Mouse (Mus musculus): ENCODE measurements around the gene Rab30. TPM values are rescaled to one million over a fixed set of nuclear protein-coding genes. Genes with fewer than 3 reads are reported as not detected.

The Rab30 gene
- polyA plus RNA-seq, 2 experiments = 12.6 to 22.7 TPM

GRCm38 (mm10) chr7:92742774-92743173 lies 1.4 kb downstream of the Rab30 start:
- Histone ChIP-seq H3K36me3 (ENCODE audit: control insufficient read depth, insufficient read depth, low read length) (peaks cover 12% of the 10 kb centered on the region), H3K9me3 (ENCODE audit: control insufficient read depth, low read length) (no peaks in the 10 kb centered on the region), H3K9ac (ENCODE audit: low read depth, low read length, severe bottlenecking) (peak overlapping the region; percentile 60), H3K4me1 (ENCODE audit: control insufficient read depth, insufficient read depth, low read length) (peaks cover 22% of the 10 kb centered on the region), H3K27me3 (ENCODE audit: control insufficient read depth, insufficient read depth, low read length) (no peaks in the 10 kb centered on the region), H3K4me2 (replicated peaks; ENCODE audit: low read depth, low read length, severe bottlenecking) (peak overlapping the region; percentile 78), H3K27ac (replicated peaks; ENCODE audit: low read depth, low read length) (no peak overlapping the region), H3K4me3 (replicated peaks; ENCODE audit: low read length) (peak overlapping the region; percentile 61)
- DNase-seq (ENCODE audit: low spot score) = peak; percentile 45
- no peak for ATAC-seq (ENCODE audit: low FRiP score, low read depth)
- TF ChIP-seq POLR2A (IDR thresholded peaks at IDR 0.05; ENCODE audit: borderline replicate concordance, extremely low read depth, insufficient read depth, insufficient read length) = no peak
- 2% methylated on average over 6 of the region's 6 CpGs for whole genome bisulfite sequencing

GRCm38 (mm10) chr7:92743325-92743724 lies 1.9 kb downstream of the Rab30 start:
- WGBS = 8% methylated on average over 6 of the region's 6 CpGs
- H3K9ac ChIP-seq (ENCODE audit: low read depth, low read length, severe bottlenecking) = 0 out of 2 replicates have a peak overlapping the region, but pooled peaks have one; percentile 60
- no peak for ATAC-seq (ENCODE audit: low FRiP score, low read depth)
- no peaks in the 10 kb centered on the region for H3K9me3 ChIP-seq (ENCODE audit: control insufficient read depth, low read length)
- H3K4me2 ChIP-seq (replicated peaks; ENCODE audit: low read depth, low read length, severe bottlenecking) = peak overlapping the region; percentile 78
- peak overlapping the region; percentile 61 for H3K4me3 ChIP-seq (replicated peaks; ENCODE audit: low read length)
- peaks cover 8% of the 10 kb centered on the region; the same call in 1 of the 2 replicates for H3K36me3 ChIP-seq (ENCODE audit: control insufficient read depth, insufficient read depth, low read length)
- peaks cover 22% of the 10 kb centered on the region for H3K4me1 ChIP-seq (ENCODE audit: control insufficient read depth, insufficient read depth, low read length)
- TF ChIP-seq POLR2A (IDR thresholded peaks at IDR 0.05; ENCODE audit: borderline replicate concordance, extremely low read depth, insufficient read depth, insufficient read length) = no peak
- no peak overlapping the region for H3K27ac ChIP-seq (replicated peaks; ENCODE audit: low read depth, low read length)
- H3K27me3 ChIP-seq (ENCODE audit: control insufficient read depth, insufficient read depth, low read length) = no peaks in the 10 kb centered on the region
- no peak for DNase-seq (ENCODE audit: low spot score)

GRCm38 (mm10) chr7:92750395-92750794 lies 9.0 kb downstream of the Rab30 start:
- H3K4me3 ChIP-seq (replicated peaks; ENCODE audit: low read length) = no peak overlapping the region

GRCm38 (mm10) chr7:92758067-92758466 lies 16.7 kb downstream of the Rab30 start:
- no peak for DNase-seq (ENCODE audit: low spot score)
- no peak overlapping the region for H3K9ac ChIP-seq (ENCODE audit: low read depth, low read length, severe bottlenecking)
- no peak overlapping the region for H3K4me2 ChIP-seq (replicated peaks; ENCODE audit: low read depth, low read length, severe bottlenecking)
- no peaks in the 10 kb centered on the region for H3K9me3 ChIP-seq (ENCODE audit: control insufficient read depth, low read length)
- no peaks in the 10 kb centered on the region for H3K27me3 ChIP-seq (ENCODE audit: control insufficient read depth, insufficient read depth, low read length)
- ATAC-seq (ENCODE audit: low FRiP score, low read depth) = no peak
- H3K4me1 ChIP-seq (ENCODE audit: control insufficient read depth, insufficient read depth, low read length) = 0 out of 2 replicates have a peak, but pooled peaks cover 2% of the 10 kb centered on the region
- TF ChIP-seq POLR2A (IDR thresholded peaks at IDR 0.05; ENCODE audit: borderline replicate concordance, extremely low read depth, insufficient read depth, insufficient read length) = no peak
- H3K27ac ChIP-seq (replicated peaks; ENCODE audit: low read depth, low read length) = no peak overlapping the region
- no peaks in the 10 kb centered on the region for H3K36me3 ChIP-seq (ENCODE audit: control insufficient read depth, insufficient read depth, low read length)
- no peak overlapping the region for H3K4me3 ChIP-seq (replicated peaks; ENCODE audit: low read length)
- WGBS = 75% methylated on average over 5 of the region's 5 CpGs

More at GRCm38 (mm10) chr7:92750395-92750794, 9.0 kb downstream of the Rab30 start:
- Histone ChIP-seq H3K27me3 (ENCODE audit: control insufficient read depth, insufficient read depth, low read length) (no peaks in the 10 kb centered on the region), H3K36me3 (ENCODE audit: control insufficient read depth, insufficient read depth, low read length) (no peaks in the 10 kb centered on the region), H3K27ac (replicated peaks; ENCODE audit: low read depth, low read length) (no peak overlapping the region), H3K4me2 (replicated peaks; ENCODE audit: low read depth, low read length, severe bottlenecking) (no peak overlapping the region), H3K9ac (ENCODE audit: low read depth, low read length, severe bottlenecking) (no peak overlapping the region), H3K4me1 (ENCODE audit: control insufficient read depth, insufficient read depth, low read length) (no peaks in the 10 kb centered on the region), H3K9me3 (ENCODE audit: control insufficient read depth, low read length) (no peaks in the 10 kb centered on the region)
- TF ChIP-seq POLR2A (IDR thresholded peaks at IDR 0.05; ENCODE audit: borderline replicate concordance, extremely low read depth, insufficient read depth, insufficient read length) = no peak
- 62% methylated on average over 2 of the region's 2 CpGs for WGBS
- DNase-seq (ENCODE audit: low spot score) (no peak), ATAC-seq (ENCODE audit: low FRiP score, low read depth) (no peak)

GRCm38 (mm10) chr7:92760651-92761050 lies 19.2 kb downstream of the Rab30 start:
- H3K27me3 ChIP-seq (ENCODE audit: control insufficient read depth, insufficient read depth, low read length) = no peaks in the 10 kb centered on the region
- H3K4me1 ChIP-seq (ENCODE audit: control insufficient read depth, insufficient read depth, low read length) = 0 out of 2 replicates have a peak, but pooled peaks cover 2% of the 10 kb centered on the region
- H3K9me3 ChIP-seq (ENCODE audit: control insufficient read depth, low read length) = no peaks in the 10 kb centered on the region
- H3K4me2 ChIP-seq (replicated peaks; ENCODE audit: low read depth, low read length, severe bottlenecking) = no peak overlapping the region
- WGBS = 80% methylated on average over 6 of the region's 6 CpGs
- no peak for DNase-seq (ENCODE audit: low spot score)
- H3K9ac ChIP-seq (ENCODE audit: low read depth, low read length, severe bottlenecking) = no peak overlapping the region
- no peak overlapping the region for H3K4me3 ChIP-seq (replicated peaks; ENCODE audit: low read length)
- TF ChIP-seq POLR2A (IDR thresholded peaks at IDR 0.05; ENCODE audit: borderline replicate concordance, extremely low read depth, insufficient read depth, insufficient read length) = no peak
- H3K27ac ChIP-seq (replicated peaks; ENCODE audit: low read depth, low read length) = no peak overlapping the region
- ATAC-seq (ENCODE audit: low FRiP score, low read depth) = no peak
- no peaks in the 10 kb centered on the region for H3K36me3 ChIP-seq (ENCODE audit: control insufficient read depth, insufficient read depth, low read length)
